Mouse (Mus musculus): ENCODE measurements around the gene 2700081O15Rik. TPM values are rescaled to one million over a fixed set of nuclear protein-coding genes. Genes with fewer than 3 reads are reported as not detected.

Gene 2700081O15Rik
- polyA plus RNA-seq, 1 experiment from 2014 or later: 9.5 TPM

DNA sequence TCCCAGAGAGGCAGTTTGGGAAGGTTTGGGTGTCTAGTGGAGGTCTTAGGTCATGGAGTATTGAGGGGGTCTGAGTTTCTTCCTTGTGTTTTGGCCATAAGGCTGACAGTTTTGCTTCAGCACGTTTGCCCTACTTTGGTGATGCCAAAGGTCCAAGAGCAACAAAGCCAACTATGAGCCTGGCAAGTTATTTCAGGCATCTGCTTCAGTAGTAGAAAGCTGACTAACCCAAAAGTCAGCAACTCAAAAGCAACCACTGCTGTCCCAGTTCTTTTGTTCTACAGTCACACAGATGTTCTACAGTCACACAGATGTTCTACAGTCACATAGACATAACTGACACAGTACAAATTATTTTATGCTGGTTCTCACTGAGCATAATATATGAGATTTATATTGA, 28.2 kb downstream of the 2700081O15Rik start:
- Histone ChIP-seq H3K9ac (no peak overlapping the region), H3K27me3 (ENCODE audit: insufficient read depth, low read length) (no peaks in the 10 kb centered on the region), H3K9me3 (ENCODE audit: low read depth, low read length) (no peaks in the 10 kb centered on the region), H3K27ac (ENCODE audit: low read depth) (no peak overlapping the region), H3K4me2 (no peak overlapping the region), H3K4me1 (ENCODE audit: insufficient read depth) (no peaks in the 10 kb centered on the region), H3K36me3 (ENCODE audit: insufficient read depth) (peaks cover 7% of the 10 kb centered on the region; the same call in 1 of the 2 replicates), H3K4me3 (ENCODE audit: low read depth, low read length) (no peak overlapping the region)
- no peak for ATAC-seq (ENCODE audit: insufficient read depth)
- TF ChIP-seq CTCF (IDR thresholded peaks at IDR 0.05; ENCODE audit: low read depth): no peak
- DNase-seq: no peak
- 36% methylated on average over 1 of the region's 1 CpGs for WGBS

DNA sequence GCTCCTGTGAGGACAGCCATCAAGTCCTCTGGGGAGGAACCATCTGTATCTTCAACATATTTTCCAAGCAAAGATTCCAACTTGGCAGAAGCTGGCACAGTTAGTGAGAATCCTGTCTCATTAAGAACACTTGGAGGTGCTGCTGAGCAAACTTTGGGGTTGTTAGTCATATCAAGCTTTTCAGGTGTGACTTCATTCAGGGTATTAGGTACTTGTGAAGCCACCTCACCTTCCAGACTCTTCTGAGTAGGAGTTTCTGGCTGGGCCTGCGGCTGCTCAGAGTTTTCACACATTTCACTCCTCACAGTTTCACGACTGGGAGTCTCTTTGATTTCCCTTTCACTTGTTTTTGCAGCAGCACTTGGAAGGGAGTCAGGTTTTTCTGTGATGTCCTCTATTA, 39.4 kb downstream of the 2700081O15Rik start:
- WGBS: 55% methylated on average over 2 of the region's 2 CpGs
- H3K4me1 ChIP-seq (ENCODE audit: insufficient read depth): no peaks in the 10 kb centered on the region

DNA sequence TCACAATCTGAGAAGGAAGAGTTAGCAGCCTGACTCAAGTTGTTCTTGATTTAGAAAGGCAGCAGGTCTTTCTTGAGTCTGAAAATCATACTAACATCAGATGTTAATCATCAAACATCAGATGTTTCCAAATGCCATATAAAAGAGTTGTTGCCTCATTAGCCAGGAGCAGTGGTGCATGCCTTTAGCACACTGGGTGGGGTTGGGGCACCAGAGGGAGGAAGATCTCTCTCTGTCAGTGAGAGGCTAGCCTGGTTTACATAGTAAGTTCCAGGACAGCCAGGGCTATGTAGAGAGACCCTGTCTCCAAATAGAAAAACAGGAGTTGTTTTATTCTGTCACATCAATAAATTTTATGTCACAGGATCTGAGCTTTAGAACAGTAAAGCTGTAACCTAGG, 41.5 kb downstream of the 2700081O15Rik start:
- no peak for ATAC-seq (ENCODE audit: insufficient read depth)
- H3K9ac ChIP-seq: no peak overlapping the region
- H3K9me3 ChIP-seq (ENCODE audit: low read depth, low read length): no peaks in the 10 kb centered on the region
- no peak overlapping the region for H3K4me2 ChIP-seq
- H3K27me3 ChIP-seq (ENCODE audit: insufficient read depth, low read length): no peaks in the 10 kb centered on the region
- no peak for TF ChIP-seq CTCF (IDR thresholded peaks at IDR 0.05; ENCODE audit: low read depth)
- no peak overlapping the region for H3K27ac ChIP-seq (ENCODE audit: low read depth)
- no peaks in the 10 kb centered on the region for H3K4me1 ChIP-seq (ENCODE audit: insufficient read depth)
- H3K4me3 ChIP-seq (ENCODE audit: low read depth, low read length): no peak overlapping the region
- DNase-seq: no peak
- no peaks in the 10 kb centered on the region for H3K36me3 ChIP-seq (ENCODE audit: insufficient read depth)

More for the DNA sequence above, 39.4 kb downstream of the 2700081O15Rik start:
- no peak for TF ChIP-seq CTCF (IDR thresholded peaks at IDR 0.05; ENCODE audit: low read depth)
- Histone ChIP-seq H3K4me3 (ENCODE audit: low read depth, low read length) (no peak overlapping the region), H3K9ac (no peak overlapping the region), H3K36me3 (ENCODE audit: insufficient read depth) (no peaks in the 10 kb centered on the region), H3K4me2 (no peak overlapping the region), H3K27ac (ENCODE audit: low read depth) (no peak overlapping the region), H3K9me3 (ENCODE audit: low read depth, low read length) (no peaks in the 10 kb centered on the region), H3K27me3 (ENCODE audit: insufficient read depth, low read length) (no peaks in the 10 kb centered on the region)
- ATAC-seq (ENCODE audit: insufficient read depth): no peak
- DNase-seq: no peak

DNA sequence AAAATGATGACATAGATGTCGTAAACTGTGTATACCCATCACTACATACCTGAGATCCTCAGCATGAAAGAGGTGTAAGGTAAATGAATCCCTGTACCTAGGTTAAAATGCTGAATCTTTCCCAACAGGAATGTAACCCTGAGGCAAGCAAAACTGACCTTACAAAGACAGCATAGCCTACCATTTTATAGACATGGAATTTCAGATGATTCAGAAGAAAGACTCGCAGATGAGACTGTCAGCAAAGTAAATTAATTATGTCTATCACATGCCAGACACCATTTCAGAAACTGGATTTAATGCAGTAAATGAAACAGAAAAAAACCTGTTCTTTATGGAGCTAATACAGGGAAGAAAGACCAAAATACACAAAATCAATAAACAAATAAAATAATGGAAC, 41.9 kb downstream of the 2700081O15Rik start:
- ATAC-seq (ENCODE audit: insufficient read depth) (no peak), DNase-seq (no peak)
- Histone ChIP-seq H3K4me3 (ENCODE audit: low read depth, low read length) (no peak overlapping the region), H3K9ac (no peak overlapping the region), H3K36me3 (ENCODE audit: insufficient read depth) (no peaks in the 10 kb centered on the region), H3K4me1 (ENCODE audit: insufficient read depth) (no peaks in the 10 kb centered on the region), H3K9me3 (ENCODE audit: low read depth, low read length) (no peaks in the 10 kb centered on the region), H3K4me2 (no peak overlapping the region), H3K27ac (ENCODE audit: low read depth) (no peak overlapping the region), H3K27me3 (ENCODE audit: insufficient read depth, low read length) (no peaks in the 10 kb centered on the region)
- no peak for TF ChIP-seq CTCF (IDR thresholded peaks at IDR 0.05; ENCODE audit: low read depth)
- 84% methylated on average over 2 of the region's 2 CpGs for WGBS

DNA sequence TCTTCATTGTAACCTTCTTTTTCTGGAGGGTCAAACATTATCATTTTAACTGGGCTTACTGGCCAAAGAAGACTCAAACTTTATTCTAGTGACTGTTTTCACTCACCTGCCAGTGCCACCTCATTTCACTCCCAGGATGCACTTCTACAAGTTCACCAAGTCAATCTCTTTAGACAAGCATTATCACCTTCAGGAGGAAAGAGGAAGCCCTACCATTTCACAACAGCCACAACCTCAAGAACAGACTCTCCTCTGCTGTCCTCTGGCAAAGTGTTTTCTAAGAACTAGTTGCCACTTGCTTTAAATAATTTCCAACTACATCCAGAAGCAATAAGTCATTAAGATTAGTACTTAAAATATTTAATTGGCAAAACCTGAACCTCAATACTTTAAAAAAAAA, 50.5 kb downstream of the 2700081O15Rik start:
- Histone ChIP-seq H3K4me3 (ENCODE audit: low read depth, low read length) (no peak overlapping the region), H3K27ac (ENCODE audit: low read depth) (no peak overlapping the region), H3K4me2 (no peak overlapping the region), H3K36me3 (ENCODE audit: insufficient read depth) (peaks cover 15% of the 10 kb centered on the region; the same call in 1 of the 2 replicates), H3K9me3 (ENCODE audit: low read depth, low read length) (no peaks in the 10 kb centered on the region), H3K27me3 (ENCODE audit: insufficient read depth, low read length) (no peaks in the 10 kb centered on the region), H3K9ac (no peak overlapping the region), H3K4me1 (ENCODE audit: insufficient read depth) (no peaks in the 10 kb centered on the region)
- DNase-seq: no peak
- ATAC-seq (ENCODE audit: insufficient read depth): no peak
- no peak for TF ChIP-seq CTCF (IDR thresholded peaks at IDR 0.05; ENCODE audit: low read depth)

DNA sequence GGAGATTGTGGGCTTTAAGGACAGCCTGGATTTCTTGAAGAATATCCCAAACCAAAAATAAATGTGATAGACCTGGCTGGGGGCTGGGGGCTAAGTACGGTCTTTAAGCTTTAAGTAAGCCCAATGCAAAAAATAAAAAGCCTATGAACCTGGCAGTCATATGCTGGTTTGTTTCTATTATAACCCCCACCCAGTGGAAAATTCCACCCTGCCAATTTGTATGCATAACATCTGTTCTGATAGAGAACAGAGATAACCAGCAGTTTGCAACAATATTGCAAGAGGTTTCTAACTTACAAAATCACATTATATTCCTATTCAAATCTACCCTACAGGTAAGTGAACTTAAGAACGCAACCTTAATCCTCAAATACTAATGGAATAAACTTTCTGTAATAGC, 53.2 kb downstream of the 2700081O15Rik start:
- Histone ChIP-seq H3K36me3 (ENCODE audit: insufficient read depth) (peaks cover 21% of the 10 kb centered on the region; the same call in 1 of the 2 replicates), H3K4me3 (ENCODE audit: low read depth, low read length) (no peak overlapping the region), H3K4me2 (no peak overlapping the region), H3K27ac (ENCODE audit: low read depth) (no peak overlapping the region), H3K9ac (no peak overlapping the region), H3K27me3 (ENCODE audit: insufficient read depth, low read length) (no peaks in the 10 kb centered on the region), H3K9me3 (ENCODE audit: low read depth, low read length) (no peaks in the 10 kb centered on the region), H3K4me1 (ENCODE audit: insufficient read depth) (no peaks in the 10 kb centered on the region)
- 88% methylated on average over 2 of the region's 2 CpGs for WGBS
- no peak for TF ChIP-seq CTCF (IDR thresholded peaks at IDR 0.05; ENCODE audit: low read depth)
- ATAC-seq (ENCODE audit: insufficient read depth) (no peak), DNase-seq (no peak)

Small RNA genes lying within 50 kb of the gene (microRNA-seq; reads per million reads assigned to microRNA genes)
- 1.2 reads per million for gene Mir6991 (ENCODE audit: borderline number of aligned reads)

Other genes with a start within 250 kb of the 2700081O15Rik start
- 206 and 221 TPM in 2 replicates for gene Otub1, start 211.3 kb upstream of the 2700081O15Rik start, polyA plus RNA-seq (2014; fragmentation: Nextera tagmentation; extraction: Ambion mirVana)
- 917 and 922 TPM in 2 replicates for gene Cox8a, start 200.0 kb upstream of the 2700081O15Rik start, polyA plus RNA-seq (2014; fragmentation: Nextera tagmentation; extraction: Ambion mirVana)
- gene Naa40, start 176.4 kb upstream of the 2700081O15Rik start, polyA plus RNA-seq (2014; fragmentation: Nextera tagmentation; extraction: Ambion mirVana): 64.9 and 65.8 TPM in 2 replicates
- 6.0 and 7.9 TPM in 2 replicates for gene Rcor2, start 150.3 kb upstream of the 2700081O15Rik start, polyA plus RNA-seq (2014; fragmentation: Nextera tagmentation; extraction: Ambion mirVana)
- 49.2 and 57.8 TPM in 2 replicates for gene Mark2, start 75.8 kb upstream of the 2700081O15Rik start, polyA plus RNA-seq (2014; fragmentation: Nextera tagmentation; extraction: Ambion mirVana)
- gene Spindoc, start 34.6 kb upstream of the 2700081O15Rik start, polyA plus RNA-seq (2014; fragmentation: Nextera tagmentation; extraction: Ambion mirVana): 18.6 and 26.8 TPM in 2 replicates
- 107 and 112 TPM in 2 replicates for gene Rtn3, start 65.7 kb downstream of the 2700081O15Rik start, polyA plus RNA-seq (2014; fragmentation: Nextera tagmentation; extraction: Ambion mirVana)
- 20.8 and 25.0 TPM in 2 replicates for gene Atl3, start 76.4 kb downstream of the 2700081O15Rik start, polyA plus RNA-seq (2014; fragmentation: Nextera tagmentation; extraction: Ambion mirVana)
- gene Pla2g16, start 139.8 kb downstream of the 2700081O15Rik start, polyA plus RNA-seq (2014; fragmentation: Nextera tagmentation; extraction: Ambion mirVana): 10.4 and 12.5 TPM in 2 replicates
- 1.5 TPM in 2 replicates for gene Lgals12, start 189.6 kb downstream of the 2700081O15Rik start, polyA plus RNA-seq (2014; fragmentation: Nextera tagmentation; extraction: Ambion mirVana)
- not detected in 2 replicates for gene Hrasls5, start 194.9 kb downstream of the 2700081O15Rik start, polyA plus RNA-seq (2014; fragmentation: Nextera tagmentation; extraction: Ambion mirVana)